Comparison of ENCODE assay signal across 7 mouse cellular contexts in the genomic region with DNA sequence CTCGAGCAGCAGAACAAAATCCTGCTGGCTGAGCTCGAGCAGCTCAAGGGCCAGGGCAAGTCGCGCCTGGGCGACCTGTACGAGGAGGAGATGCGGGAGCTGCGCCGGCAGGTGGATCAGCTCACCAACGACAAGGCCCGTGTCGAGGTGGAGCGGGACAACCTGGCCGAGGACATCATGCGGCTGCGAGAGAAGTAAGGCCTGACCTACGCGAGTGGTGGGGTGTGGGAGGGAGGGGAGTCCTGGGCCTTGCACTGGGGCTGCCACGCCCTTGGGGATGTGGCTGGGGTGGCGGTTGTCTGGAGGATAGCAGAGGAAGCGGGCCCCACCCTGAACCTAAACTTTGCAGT. TPM values are rescaled to one million over a fixed set of nuclear protein-coding genes. Genes with fewer than 3 reads are reported as not detected.
A peak's percentile ranks its signal among the peaks of the same experiment; 100 is the strongest.
DNase-seq lines count a peak whose midpoint lies in the region; ATAC-seq and TF ChIP-seq lines count a peak whose summit lies in the region.

No protein-coding gene starts in this region.

- peak; percentile 2; the same call in 1 of the 2 replicates for ATAC-seq in hindbrain, embryonic 14.5 days (ENCODE audit: low FRiP score)
- ATAC-seq in neural tube, embryonic 14.5 days (ENCODE audit: low read depth) = peak; percentile 11; the same call in 1 of the 2 replicates

- H3K27ac ChIP-seq in ES-Bruce4 (ENCODE audit: insufficient read depth, low read length) = no peak overlapping the region
- H3K27ac ChIP-seq in hindbrain, embryonic 14.5 days = peak overlapping the region; percentile 91
- H3K27ac ChIP-seq in neural tube, embryonic 14.5 days (ENCODE audit: low read depth, low read length) = peak overlapping the region; percentile 90

- TF ChIP-seq POLR2A in ES-Bruce4 (IDR thresholded peaks at IDR 0.05; ENCODE audit: insufficient read depth, low read length) = no peak

- H3K27me3 ChIP-seq in ES-Bruce4 (ENCODE audit: control insufficient read depth, insufficient read depth, low read length, poor library complexity, severe bottlenecking) = peaks cover 3% of the 10 kb centered on the region; the same call in 1 of the 2 replicates
- H3K27me3 ChIP-seq in hindbrain, embryonic 14.5 days (ENCODE audit: control insufficient read depth, insufficient read depth, low read length) = no peaks in the 10 kb centered on the region
- H3K27me3 ChIP-seq in neural tube, embryonic 14.5 days (ENCODE audit: control insufficient read depth, insufficient read depth, low read length) = no peaks in the 10 kb centered on the region

- no peaks in the 10 kb centered on the region for H3K9me3 ChIP-seq in ES-Bruce4 (replicated peaks; ENCODE audit: control insufficient read depth, insufficient read depth, low read length, poor library complexity, severe bottlenecking)
- no peaks in the 10 kb centered on the region for H3K9me3 ChIP-seq in hindbrain, embryonic 14.5 days (ENCODE audit: control insufficient read depth, low read length)
- no peaks in the 10 kb centered on the region for H3K9me3 ChIP-seq in neural tube, embryonic 14.5 days (ENCODE audit: control insufficient read depth, low read length)

- H3K4me1 ChIP-seq in ES-Bruce4 (ENCODE audit: control insufficient read depth, insufficient read depth, low read length) = no peaks in the 10 kb centered on the region
- H3K4me1 ChIP-seq in hindbrain, embryonic 14.5 days (replicated peaks; ENCODE audit: control insufficient read depth, insufficient read depth, low read length) = peaks cover 18% of the 10 kb centered on the region; the same call in 1 of the 2 replicates
- peaks cover 14% of the 10 kb centered on the region for H3K4me1 ChIP-seq in neural tube, embryonic 14.5 days (ENCODE audit: control insufficient read depth, insufficient read depth, low read length)

- no peak overlapping the region for H3K9ac ChIP-seq in ES-Bruce4 (ENCODE audit: low read depth, poor library complexity, severe bottlenecking)
- peak overlapping the region; percentile 80 for H3K9ac ChIP-seq in hindbrain, embryonic 14.5 days
- H3K9ac ChIP-seq in neural tube, embryonic 14.5 days (replicated peaks; ENCODE audit: low read depth, low read length) = peak overlapping the region; percentile 80

- under 1% methylated on average over 21 of the region's 21 CpGs for WGBS in hindbrain, embryonic 14.5 days
- 0% methylated on average over 21 of the region's 21 CpGs for WGBS in neural tube, embryonic 14.5 days

- DNase-seq in WW6 (ENCODE audit: low read depth, low spot score) = peak; percentile 36
- peak; percentile 31 for DNase-seq in gastrocnemius, adult 18-20 months (ENCODE audit: low spot score)
- no peak for DNase-seq in hindbrain, embryonic 14.5 days (ENCODE audit: low spot score)
- peak; percentile 68 to 73 for DNase-seq in lung, adult 18-20 months
- DNase-seq in yolk sac, embryonic 10.5 days (ENCODE audit: low spot score) = peak; percentile 42

- H3K4me3 ChIP-seq in ES-Bruce4 (ENCODE audit: low read depth, low read length) = peak overlapping the region; percentile 65
- H3K4me3 ChIP-seq in hindbrain, embryonic 14.5 days (replicated peaks; ENCODE audit: low read length) = peak overlapping the region; percentile 74
- H3K4me3 ChIP-seq in neural tube, embryonic 14.5 days (ENCODE audit: low read depth, low read length) = peak overlapping the region; percentile 62

- no peak for TF ChIP-seq CTCF in ES-Bruce4 (IDR thresholded peaks at IDR 0.05; ENCODE audit: low read depth, low read length)

- TF ChIP-seq EP300 in ES-Bruce4 (IDR thresholded peaks at IDR 0.05; ENCODE audit: insufficient read depth, low read depth, low read length) = no peak

- no peaks in the 10 kb centered on the region; the same call in 1 of the 2 replicates for H3K36me3 ChIP-seq in ES-Bruce4 (ENCODE audit: control insufficient read depth, insufficient read depth, low read length, poor library complexity, severe bottlenecking)
- peaks cover 23% of the 10 kb centered on the region for H3K36me3 ChIP-seq in hindbrain, embryonic 14.5 days (replicated peaks; ENCODE audit: control insufficient read depth, insufficient read depth)
- peaks cover 6% of the 10 kb centered on the region; the same call in 1 of the 2 replicates for H3K36me3 ChIP-seq in neural tube, embryonic 14.5 days (ENCODE audit: control insufficient read depth, insufficient read depth, low read length)

- H3K4me2 ChIP-seq in hindbrain, embryonic 14.5 days (replicated peaks) = peak overlapping the region; percentile 85
- H3K4me2 ChIP-seq in neural tube, embryonic 14.5 days (ENCODE audit: low read depth, low read length) = peak overlapping the region; percentile 81

RNA-seq across cellular contexts. Expression of a gene that starts 1.0 kb away (rescaled TPM):
- 87.1 and 91.9 TPM in 2 replicates for polyA plus RNA-seq in ES-Bruce4 (2011; ENCODE audit: insufficient read depth, insufficient read length, low read depth, missing spikeins)
- 100 to 1,000 TPM; 101 to 171 TPM for total RNA-seq in gastrocnemius, adult 18-20 months (2021)
- 448 TPM in 2 replicates for polyA plus RNA-seq in hindbrain, embryonic 14.5 days (2014; fragmentation: Nextera tagmentation; extraction: Ambion mirVana)
- polyA plus RNA-seq in neural tube, embryonic 14.5 days (2014; fragmentation: Nextera tagmentation; extraction: Ambion mirVana) = 466 and 601 TPM in 2 replicates

RNA-seq across cellular contexts. Expression of a gene that starts 30.3 kb away (rescaled TPM):
- polyA plus RNA-seq in ES-Bruce4 (2011; ENCODE audit: insufficient read depth, insufficient read length, low read depth, missing spikeins) = 14.9 and 15.7 TPM in 2 replicates
- 1 to 10 TPM; 4.6 to 4.8 TPM for total RNA-seq in gastrocnemius, adult 18-20 months (2021)
- 8.2 and 11.7 TPM in 2 replicates for polyA plus RNA-seq in hindbrain, embryonic 14.5 days (2014; fragmentation: Nextera tagmentation; extraction: Ambion mirVana)
- 8.1 and 11.7 TPM in 2 replicates for polyA plus RNA-seq in neural tube, embryonic 14.5 days (2014; fragmentation: Nextera tagmentation; extraction: Ambion mirVana)
